In genomic region chr1:42850663-42851397, GRCm38 (mm10) we compare ENCODE assay signal across 8 mouse cellular contexts. TPM values are rescaled to one million over a fixed set of nuclear protein-coding genes. Genes with fewer than 3 reads are reported as not detected.
DNase-seq lines count a peak whose midpoint lies in the region; ATAC-seq lines count a peak whose summit lies in the region.

Gene Mrps9 (plus strand): TSS chr1:42851233.

- ATAC-seq in inflammation-experienced regulatory T-cells, adult 6 months, result peak; percentile 95
- ATAC-seq in megakaryocyte-erythroid progenitor cell, adult 5-6 weeks (replicated peaks; ENCODE audit: low FRiP score, low TSS enrichment, poor library complexity, severe bottlenecking), result peak; percentile 99

- DNase-seq in adrenal gland, adult (ENCODE audit: inconsistent age in 2 of 2, low spot score in 1 of 2), result peak; percentile 98 to 99
- peak; percentile 98 for DNase-seq in embryo, embryonic 10.5 days (ENCODE audit: low spot score)
- DNase-seq in gastrocnemius, postnatal 14 days, result peak; percentile 96
- peak; percentile 95 to 98 for DNase-seq in left cerebral cortex, postnatal 10 days (ENCODE audit: extremely low spot score in 1 of 2, low spot score in 2 of 2)
- DNase-seq in right cerebral cortex, postnatal 25 days, result peak; percentile 97
- peak; percentile 96 to 97 for DNase-seq in urinary bladder, postnatal 4 days (ENCODE audit: low spot score in 2 of 2)

- intact Hi-C loops in gastrocnemius, postnatal 14 days (cut with DNase I; ENCODE audit: low total_unique reads), result no loop called here
- intact Hi-C loops in left cerebral cortex, postnatal 10 days (cut with DNase I), result no loop called here

RNA-seq across cellular contexts. Expression of gene Mrps9, which starts in this region (rescaled TPM):
- total RNA-seq in gastrocnemius, postnatal 14 days (2021), result 10 to 100 TPM; 42.5 to 53.9 TPM
- 10 to 100 TPM; 74.7 to 94.5 (median 76.9) TPM for polyA plus RNA-seq in inflammation-experienced regulatory T-cells, adult 6 months (2017; shearing (Covaris generic))
- 10 to 100 TPM; 37.7 to 39.4 TPM for total RNA-seq in left cerebral cortex, postnatal 10 days (2021)
- 92.2 and 100 TPM in 2 replicates for total RNA-seq in megakaryocyte-erythroid progenitor cell, adult 5-6 weeks (2014; fragmentation: Nextera tagmentation)
- total RNA-seq in megakaryocyte-erythroid progenitor cell, adult 5-6 weeks (2017), result 83.1 and 105 TPM in 2 replicates

Comparison
In these comparisons a context has a peak if more than half of its experiments do, and no peak if none do; other contexts are left out.
1. Peak in every context shown above with its lines: DNase-seq and ATAC-seq.